Mouse (Mus musculus) liver, embryonic 14.5 days (tissue): ENCODE measurements around the gene Klb.

Experiments used
- CTCF ChIP-seq: IDR thresholded peaks from 2 replicates; pipeline ENCODE4 v1.5.1; 2016; ENCODE audit warnings: antibody characterized with exemption, low read depth, control low read depth
- EP300 ChIP-seq: IDR thresholded peaks from 2 replicates; pipeline ENCODE4 v1.6.1; 2016; ENCODE audit warnings: antibody characterized with exemption, low read depth

DNA sequence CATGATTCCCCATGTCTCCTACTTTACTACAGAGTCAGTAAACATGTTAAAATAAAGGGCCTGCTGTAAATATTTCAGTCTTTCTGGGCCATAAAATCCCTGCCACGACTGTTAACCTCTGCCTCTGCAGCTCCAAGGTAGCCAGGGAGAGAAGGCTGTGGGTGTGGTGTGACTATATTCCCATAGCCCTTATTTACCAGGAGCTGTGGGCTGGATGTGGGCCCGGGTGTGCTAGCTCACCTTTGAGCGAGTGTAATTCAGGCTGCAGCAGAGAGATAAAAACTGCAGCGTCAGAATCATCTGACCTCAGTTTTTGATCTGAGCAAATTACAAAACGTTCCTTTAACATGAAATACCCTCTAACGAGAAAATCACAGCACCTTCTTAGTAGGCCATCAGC is 72.7 kb downstream of the Klb start:
- TF ChIP-seq CTCF: no peak
- TF ChIP-seq EP300: no peak
